Mouse (Mus musculus) kidney, adult 2 months (tissue): ENCODE data around the gene Tmem144.

Experiments
- CTCF ChIP-seq: fragments of 200-500 bp; conservative IDR thresholded peaks from 2 replicates; pipeline ENCODE4 v1.5.1; 2011; ENCODE audit warnings: low read depth, mild to moderate bottlenecking, control low read depth, low read length, moderate library complexity, mixed read lengths; ENCODE audit not compliant: insufficient read depth, insufficient read length
- POLR2A ChIP-seq: fragments of 200-500 bp; IDR thresholded peaks from one replicate; pipeline ENCODE4 v1.6.1; 2011; ENCODE audit warnings: low read depth, low read length, control low read depth

DNA sequence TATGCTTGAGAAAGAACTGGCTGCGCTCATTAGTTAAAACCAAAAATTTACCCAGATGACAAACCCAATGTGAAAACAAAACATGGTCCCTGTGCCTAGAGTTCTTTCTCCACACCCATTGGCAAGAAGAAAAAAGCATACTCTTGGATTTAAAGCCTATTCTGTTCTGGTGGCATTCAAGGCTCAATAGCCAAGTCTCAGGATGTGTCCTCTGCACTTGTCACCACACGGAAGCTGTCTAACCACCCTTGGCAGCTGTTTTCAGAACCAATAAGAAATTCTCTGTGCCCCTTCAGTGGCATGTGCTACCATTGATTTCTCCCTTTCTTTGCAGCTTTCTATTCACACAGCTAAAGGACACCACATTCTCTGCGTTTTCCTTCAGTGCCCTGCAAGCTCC, 5.6 kb upstream of the Tmem144 start:
- TF ChIP-seq CTCF (no peak), POLR2A (no peak)
